Mouse (Mus musculus): Measurements from ENCODE around the gene Enpp4.

DNA sequence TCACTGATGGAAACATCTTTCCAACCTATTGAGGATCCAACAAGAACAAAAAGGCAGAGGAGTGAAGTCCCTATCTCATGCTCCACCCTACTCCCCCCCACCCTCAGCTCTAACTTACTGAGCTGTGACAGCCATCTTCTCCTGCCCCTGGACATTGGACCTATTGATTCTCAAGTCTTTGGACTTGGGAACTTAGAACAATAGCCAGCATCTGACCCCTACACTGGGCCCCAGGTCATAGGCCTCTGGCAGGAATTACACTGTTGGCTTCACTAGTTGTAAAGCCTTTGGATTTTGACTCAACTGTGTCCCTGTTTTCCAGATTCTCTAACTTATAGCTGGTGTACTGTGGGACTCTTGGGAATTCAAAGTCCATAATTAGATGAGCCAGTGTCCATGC, 33.9 kb downstream of the Enpp4 start:
- TF ChIP-seq CTCF (IDR thresholded peaks at IDR 0.05; ENCODE audit: borderline replicate concordance, control insufficient read depth, extremely low read depth, insufficient read depth, low read length, poor library complexity), result no peak
- no peak for TF ChIP-seq POLR2A (IDR thresholded peaks at IDR 0.05; ENCODE audit: control insufficient read depth, extremely low read depth, insufficient read depth, low read length, poor library complexity)
